Mouse (Mus musculus) adrenal gland, postnatal 14 days (tissue): ENCODE results near the gene Phactr3. TPM values are rescaled to one million over a fixed set of nuclear protein-coding genes. Genes with fewer than 3 reads are reported as not detected.

ENCODE experiments used
- DNase-seq: peaks from one replicate; pipeline ENCODE4 v3.0.0; 2021; ENCODE audit warnings: mixed read lengths
- total RNA-seq: library from RNA; stranded (reverse); gene quantifications from 2 replicates; pipeline ENCODE4 v1.2.3, GENCODE M21; 2021

Gene Phactr3
- total RNA-seq, 1 experiment from 2014 or later, result 1.5 TPM

DNA sequence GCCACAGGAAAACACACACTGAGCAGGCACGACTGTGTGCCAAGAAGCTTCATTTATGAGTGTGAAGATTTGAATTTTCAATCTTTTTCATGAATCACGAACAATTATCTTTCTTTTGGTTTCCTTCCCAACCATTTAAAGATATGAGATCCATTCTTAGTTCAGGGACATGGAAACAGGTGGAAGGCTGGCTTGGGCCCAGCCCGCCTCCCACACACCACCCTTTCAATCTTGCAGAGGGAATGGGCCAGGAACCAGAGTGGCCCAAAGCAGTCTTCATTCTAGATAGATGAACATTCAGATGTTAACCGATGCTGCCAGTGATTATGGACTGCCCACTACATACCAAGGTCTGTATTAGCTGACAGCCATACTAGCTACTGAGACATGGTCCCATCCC lies 144.3 kb downstream of the Phactr3 start:
- no peak for DNase-seq

- DNase-seq, result peak; percentile 89
Observed at GRCm38 (mm10) chr2:178264389-178264788, 145.6 kb downstream of the Phactr3 start.

DNA sequence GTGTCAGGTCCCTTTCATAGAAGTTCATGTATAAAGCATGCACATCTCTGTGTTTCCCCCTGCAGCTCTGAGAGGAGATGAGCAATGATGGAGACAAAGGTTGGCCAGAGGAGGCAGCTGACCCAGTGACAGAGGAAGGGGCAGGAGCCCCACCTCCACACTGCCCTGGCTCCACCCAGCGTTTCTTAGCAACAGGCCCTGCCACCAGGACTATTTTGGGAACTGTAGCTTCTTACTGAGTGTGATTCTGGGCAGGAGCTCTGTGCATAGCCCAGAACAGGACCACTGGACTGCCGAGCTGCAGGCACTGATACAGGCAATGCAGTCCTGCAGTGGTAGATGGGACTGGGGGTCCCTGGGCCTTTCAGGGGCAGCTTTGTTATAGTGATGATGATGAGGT lies 146.7 kb downstream of the Phactr3 start:
- DNase-seq, result peak; percentile 17

DNA sequence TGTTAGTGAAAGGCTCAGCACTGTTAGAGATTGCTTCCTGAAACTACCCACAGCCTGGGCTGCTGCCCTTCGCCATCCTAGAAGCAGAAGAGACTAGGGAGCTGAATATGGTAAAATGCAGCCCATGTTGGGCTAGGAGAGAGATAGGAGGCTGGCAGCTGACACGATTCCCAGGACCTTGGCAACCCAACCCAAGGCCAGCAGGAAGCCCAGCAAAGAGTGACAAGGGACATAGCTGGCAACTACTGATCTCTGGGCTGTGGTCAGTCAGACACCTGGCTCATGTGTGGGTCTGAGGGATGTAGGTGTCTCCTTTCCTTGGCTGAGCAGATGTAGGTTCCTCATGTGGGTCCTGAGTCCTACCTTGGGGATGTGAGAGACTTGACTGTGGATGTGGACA lies 152.0 kb downstream of the Phactr3 start:
- DNase-seq, result no peak

- no peak for DNase-seq
Observed at GRCm38 (mm10) chr2:178272350-178272749, 153.6 kb downstream of the Phactr3 start.

GRCm38 (mm10) chr2:178274126-178274525 lies 155.4 kb downstream of the Phactr3 start:
- no peak for DNase-seq

DNA sequence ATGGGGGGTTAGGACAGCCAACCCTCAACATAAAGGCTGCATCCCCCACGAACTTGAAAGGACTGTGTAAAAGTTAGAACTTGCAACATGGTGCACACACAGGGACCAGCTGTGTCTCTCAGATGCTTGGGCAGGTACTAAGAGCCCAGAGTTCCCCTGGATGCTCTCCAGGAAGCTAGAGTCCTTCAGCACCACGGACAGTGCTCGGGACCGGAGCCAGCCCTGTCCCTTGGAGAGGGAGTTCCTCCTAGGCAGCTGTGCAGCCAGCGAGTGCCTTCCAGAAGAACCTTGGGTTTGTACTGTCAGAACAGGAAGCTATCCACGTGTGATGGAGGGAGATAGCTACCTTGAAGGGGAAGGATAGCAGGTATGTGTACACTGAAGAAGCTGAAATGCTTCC lies 158.4 kb downstream of the Phactr3 start:
- peak; percentile 79 for DNase-seq

- no peak for DNase-seq
Observed at GRCm38 (mm10) chr2:178281183-178281582, 162.4 kb downstream of the Phactr3 start.

DNA sequence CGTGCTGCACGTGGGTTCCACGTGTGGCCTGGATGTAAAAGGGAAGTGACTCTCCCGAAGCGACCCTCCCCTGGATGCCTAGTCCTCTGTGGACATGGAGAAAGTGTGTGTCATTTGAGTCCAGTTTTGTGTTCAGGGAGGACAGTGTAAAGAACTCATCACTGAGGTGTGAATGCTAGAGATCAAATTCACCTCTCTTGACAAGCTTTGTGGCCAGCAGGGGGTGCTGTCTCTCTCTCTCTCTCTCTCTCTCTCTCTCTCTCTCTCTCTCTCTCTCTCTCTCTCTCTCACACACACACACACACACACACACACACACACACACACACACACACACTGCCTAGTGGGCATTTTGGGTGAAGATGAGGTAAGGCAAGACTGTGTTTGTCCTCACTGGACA lies 168.5 kb downstream of the Phactr3 start:
- peak; percentile 46 for DNase-seq

DNA sequence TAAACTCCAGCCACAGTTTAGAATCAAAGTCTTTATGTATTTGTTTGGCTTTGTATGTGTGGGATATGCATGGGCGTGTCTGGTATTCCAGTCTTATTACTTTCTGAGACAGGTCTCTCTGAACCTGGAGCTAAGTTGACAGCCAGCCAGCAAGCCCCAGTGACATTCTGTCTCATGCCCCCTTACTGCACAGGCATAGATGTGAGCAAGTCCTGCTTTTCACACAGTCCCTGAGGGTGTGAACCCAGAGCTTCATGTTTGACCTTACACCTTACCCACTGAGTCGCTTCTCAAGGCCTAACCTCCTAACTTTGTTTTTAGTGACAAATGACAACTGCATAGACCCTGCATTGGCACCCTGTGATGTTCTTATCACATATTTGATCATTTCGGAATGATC lies 169.9 kb downstream of the Phactr3 start:
- no peak for DNase-seq

DNA sequence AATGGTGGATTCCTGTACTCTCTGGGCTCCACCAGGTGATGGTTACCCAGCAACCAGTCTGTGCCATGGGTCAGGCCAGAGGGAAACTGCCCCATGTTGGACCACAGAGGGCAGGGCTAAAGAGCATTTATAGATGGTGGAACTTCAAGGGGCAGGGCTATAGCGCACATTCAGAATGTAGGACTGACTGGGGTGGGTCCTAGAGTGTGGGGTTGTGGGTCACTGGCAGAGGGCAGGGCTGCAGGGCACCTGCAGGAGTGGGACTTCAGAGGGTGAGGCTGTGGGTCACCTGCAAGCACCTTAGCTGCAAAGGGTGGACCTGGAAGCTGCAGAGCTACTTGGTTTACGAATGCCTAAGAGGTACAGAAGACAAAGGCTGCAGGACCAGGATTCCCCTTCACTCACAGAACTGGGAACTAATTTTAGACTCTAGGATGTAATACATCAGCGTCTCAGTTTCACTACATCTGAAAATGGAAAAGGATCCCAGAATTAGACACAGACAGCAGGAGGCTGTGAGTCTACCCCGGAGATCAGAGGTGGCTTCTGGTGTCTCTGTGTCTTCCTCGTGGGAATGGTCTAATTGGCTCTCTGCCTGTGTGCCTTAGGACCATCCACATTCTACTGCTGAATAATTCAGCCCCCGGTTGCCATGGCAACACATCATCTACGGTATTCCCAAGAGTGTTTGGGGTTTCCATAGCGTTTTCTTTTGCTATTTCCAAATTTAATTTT lies 184.8 kb downstream of the Phactr3 start:
- no peak for DNase-seq

GRCm38 (mm10) chr2:178304188-178304529 lies 185.4 kb downstream of the Phactr3 start:
- DNase-seq, result no peak

DNA sequence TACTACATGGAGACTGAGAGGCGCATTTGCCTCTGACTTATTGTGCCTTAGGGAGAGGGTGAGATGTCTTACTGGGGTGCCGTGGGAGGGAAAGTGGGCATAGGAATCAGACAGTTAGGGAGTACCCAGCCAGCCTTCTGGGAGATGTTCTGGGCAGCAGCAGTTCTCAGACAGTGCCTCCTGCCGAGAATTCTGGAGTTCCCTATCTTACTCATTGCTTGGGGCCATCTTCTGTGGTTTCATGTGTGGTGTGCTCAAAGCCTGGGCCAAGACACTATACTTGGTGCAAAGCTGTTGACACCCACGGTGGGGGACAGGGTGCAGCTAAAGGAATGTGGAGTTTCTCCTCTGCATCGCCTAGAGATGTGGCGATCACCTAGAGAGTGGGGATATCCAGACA lies 185.9 kb downstream of the Phactr3 start:
- no peak for DNase-seq

DNA sequence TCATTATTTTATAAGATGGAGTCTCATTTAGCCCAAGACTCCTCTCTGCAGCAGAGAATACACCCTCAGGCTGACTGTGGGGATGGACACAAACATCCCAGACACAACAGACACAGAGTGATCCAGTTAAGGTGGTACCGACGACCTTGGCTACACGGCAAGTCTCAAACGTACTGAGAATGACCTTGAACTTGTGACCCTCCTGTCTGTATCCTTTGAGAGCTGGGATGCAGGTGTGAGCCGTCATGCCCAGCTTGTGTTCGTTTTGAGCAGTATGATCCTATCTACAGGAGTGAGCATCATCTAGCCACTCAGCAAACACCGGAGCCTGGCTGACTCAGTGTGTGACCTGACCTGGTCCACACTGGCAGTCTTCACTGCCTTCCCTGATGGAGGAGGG lies 194.8 kb downstream of the Phactr3 start:
- DNase-seq, result no peak

DNA sequence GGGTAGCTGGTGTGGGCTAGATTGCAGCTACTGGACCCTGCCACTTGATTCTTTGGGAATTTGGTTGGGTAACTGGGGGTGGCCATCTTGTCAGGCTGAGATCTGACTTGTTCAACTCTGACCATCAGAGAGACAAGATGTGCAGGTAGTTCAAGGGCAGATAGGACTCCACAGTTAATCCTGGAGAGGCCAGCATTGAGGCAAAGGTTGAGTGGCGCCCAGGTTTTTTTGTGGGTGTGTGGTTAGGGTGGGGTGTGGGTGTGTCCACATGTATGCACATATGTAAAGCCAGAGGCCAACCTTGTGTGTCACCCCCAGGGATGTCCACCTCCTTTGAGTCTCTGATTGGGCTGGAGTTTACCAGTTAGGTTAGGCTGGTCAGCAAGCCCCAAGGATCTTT lies 197.5 kb downstream of the Phactr3 start:
- no peak for DNase-seq

GRCm38 (mm10) chr2:178319766-178320165 lies 201.0 kb downstream of the Phactr3 start:
- no peak for DNase-seq

DNA sequence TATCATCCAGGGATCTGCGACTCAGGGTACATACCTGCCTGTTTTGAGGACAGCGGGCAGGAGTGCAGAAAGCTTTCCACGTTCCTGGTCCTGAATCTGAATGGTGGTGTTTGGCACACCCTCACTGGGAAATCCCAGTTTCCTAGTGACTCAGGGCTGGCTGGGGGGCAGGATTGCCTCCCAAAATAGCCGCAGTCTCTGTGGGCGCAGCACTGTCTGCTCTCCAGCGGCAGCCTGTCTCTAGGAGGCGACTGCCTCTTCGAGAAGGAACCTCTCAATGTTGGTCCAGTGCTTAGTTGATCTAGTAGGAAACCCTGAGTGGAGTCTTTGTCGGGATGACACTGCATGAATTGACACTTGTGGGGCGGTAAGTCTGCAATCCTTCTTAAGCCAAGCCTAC lies 202.5 kb downstream of the Phactr3 start:
- no peak for DNase-seq

DNA sequence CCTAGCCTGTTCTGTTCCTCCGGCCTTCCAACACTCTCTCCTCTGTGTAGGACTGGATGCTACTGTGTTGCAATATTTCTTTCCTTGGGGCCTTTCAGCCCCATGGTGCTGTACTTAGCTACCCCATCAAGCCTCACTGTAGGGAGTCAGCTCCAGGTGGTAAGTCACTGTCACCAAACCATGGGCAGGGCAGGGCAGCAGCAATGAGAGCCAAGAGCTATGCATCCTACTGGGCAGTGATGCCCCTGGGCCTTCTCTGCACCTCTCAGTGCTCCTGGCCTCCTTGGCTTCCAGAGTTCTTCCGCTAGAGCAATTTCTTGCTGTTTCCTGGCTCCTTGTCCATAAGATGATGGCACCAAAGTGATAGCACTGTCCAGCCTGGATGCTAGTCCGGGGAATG lies 205.6 kb downstream of the Phactr3 start:
- no peak for DNase-seq

- no peak for DNase-seq
Observed at GRCm38 (mm10) chr2:178324818-178325217, 206.0 kb downstream of the Phactr3 start.

- DNase-seq, result no peak
Observed at GRCm38 (mm10) chr2:178326067-178326466, 207.3 kb downstream of the Phactr3 start.

DNA sequence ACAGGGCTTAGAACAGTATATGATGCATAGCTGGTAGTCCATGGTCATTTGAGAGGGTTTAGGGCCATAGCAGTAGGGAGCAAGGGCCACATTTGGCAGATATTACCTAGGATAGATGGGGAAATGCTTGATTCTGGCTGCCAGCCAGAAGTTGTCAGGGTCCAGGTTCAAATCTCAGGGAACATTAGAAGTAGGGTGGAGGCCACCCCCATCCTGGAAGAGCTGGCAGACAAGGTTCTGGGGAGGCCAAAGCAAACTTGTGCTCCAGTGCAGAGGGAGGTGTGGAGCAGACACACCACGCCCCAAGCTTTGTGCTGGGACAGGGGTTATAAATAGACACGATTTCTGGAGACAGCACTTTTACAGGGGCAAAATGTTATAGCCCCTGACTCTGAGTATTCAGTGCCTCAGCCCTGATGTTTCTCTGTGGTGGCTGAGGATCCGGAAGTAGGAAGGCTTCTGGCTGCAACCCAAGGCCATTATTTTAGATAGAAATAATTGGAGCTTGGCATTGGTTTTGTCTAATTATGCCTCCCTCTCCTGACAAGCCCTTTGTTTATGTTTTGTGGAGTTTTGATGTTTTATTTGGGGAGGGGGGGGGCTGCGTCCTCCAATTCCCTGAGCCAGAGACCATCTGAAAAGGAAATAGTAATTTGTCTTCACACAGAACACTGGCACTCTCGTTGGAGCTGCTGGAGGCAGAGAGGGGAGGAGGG lies 208.1 kb downstream of the Phactr3 start:
- no peak for DNase-seq

DNA sequence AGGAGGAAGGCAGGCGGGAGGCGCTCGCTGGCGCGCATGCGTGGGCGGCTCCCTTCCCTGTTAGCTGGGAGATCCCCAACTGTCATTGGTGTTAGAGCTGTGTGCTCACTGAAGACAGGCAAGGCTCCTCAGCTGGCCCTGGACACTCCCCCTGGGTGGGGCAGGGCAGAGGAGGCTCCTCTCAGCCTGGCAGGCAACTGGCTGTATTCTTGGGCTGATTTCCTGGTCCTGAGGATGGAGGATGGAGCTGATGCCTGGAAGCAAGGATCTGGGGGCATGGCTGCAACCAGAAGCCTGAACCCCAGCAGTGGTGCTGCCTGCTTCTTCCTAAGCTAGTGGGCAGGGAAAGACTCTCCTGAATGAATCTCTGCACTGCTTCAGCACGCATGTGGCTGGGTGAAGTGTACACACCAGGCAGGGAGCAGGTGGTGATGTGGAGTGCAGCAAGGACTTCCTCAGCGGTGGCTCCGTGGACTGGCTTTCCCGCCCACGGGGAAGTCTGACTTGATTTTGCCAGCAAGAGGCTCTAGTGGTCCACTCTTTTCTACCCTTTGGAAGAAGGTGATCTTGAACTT lies 208.8 kb downstream of the Phactr3 start:
- peak; percentile 56 for DNase-seq

DNA sequence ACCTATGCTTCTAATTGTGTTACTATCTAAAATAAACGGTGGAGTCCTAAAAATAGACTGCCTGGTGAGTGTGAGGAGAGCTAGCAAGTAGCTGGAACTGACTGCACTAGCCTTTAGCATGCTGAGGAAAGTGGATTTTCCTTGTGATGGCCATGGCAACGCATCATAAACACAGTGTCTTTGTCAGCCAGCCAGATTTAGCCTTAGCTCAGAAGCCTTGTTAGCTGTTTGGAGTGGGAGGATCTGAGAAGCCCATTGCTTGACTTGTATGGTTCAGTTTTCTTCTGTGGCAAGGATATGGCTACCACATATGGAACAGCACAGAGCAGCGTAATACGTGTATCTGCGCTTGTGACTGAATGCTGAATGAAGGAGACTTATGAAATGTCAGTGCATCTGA lies 210.8 kb downstream of the Phactr3 start:
- no peak for DNase-seq

- no peak for DNase-seq
Observed at GRCm38 (mm10) chr2:178329986-178330385, 211.2 kb downstream of the Phactr3 start.
